Mouse (Mus musculus) large intestine, adult 2 months (tissue): ENCODE data around the gene Trim24. TPM values are rescaled to one million over a fixed set of nuclear protein-coding genes. Genes with fewer than 3 reads are reported as not detected.
"Not testable (repeated sequence)": the region's sequence is repeated elsewhere in the genome, so short reads cannot be mapped to it uniquely, and the experiment has no call there.

Source experiments
- DNase-seq: peaks from one replicate; pipeline ENCODE4 v3.0.0-alpha.2; 2012; ENCODE audit warnings: low read depth, low spot score
- WGBS: fragments of 180-500 bp; shearing (Covaris S2); methylation state at CpG from one replicate; pipeline ENCODE4 v1.1.7; 2018; 5-methylcytosine and 5-hydroxymethylcytosine counted together
- polyA plus RNA-seq: library from polyadenylated mRNA; depleted of rRNA; stranded (reverse); fragments of >200 nt; gene quantifications from 2 replicates; pipeline ENCODE4 v1.2.3, GENCODE M21; 2012; rRNA removed

Trim24 gene
- 5.1 and 9.2 TPM in 2 replicates for polyA plus RNA-seq

DNA sequence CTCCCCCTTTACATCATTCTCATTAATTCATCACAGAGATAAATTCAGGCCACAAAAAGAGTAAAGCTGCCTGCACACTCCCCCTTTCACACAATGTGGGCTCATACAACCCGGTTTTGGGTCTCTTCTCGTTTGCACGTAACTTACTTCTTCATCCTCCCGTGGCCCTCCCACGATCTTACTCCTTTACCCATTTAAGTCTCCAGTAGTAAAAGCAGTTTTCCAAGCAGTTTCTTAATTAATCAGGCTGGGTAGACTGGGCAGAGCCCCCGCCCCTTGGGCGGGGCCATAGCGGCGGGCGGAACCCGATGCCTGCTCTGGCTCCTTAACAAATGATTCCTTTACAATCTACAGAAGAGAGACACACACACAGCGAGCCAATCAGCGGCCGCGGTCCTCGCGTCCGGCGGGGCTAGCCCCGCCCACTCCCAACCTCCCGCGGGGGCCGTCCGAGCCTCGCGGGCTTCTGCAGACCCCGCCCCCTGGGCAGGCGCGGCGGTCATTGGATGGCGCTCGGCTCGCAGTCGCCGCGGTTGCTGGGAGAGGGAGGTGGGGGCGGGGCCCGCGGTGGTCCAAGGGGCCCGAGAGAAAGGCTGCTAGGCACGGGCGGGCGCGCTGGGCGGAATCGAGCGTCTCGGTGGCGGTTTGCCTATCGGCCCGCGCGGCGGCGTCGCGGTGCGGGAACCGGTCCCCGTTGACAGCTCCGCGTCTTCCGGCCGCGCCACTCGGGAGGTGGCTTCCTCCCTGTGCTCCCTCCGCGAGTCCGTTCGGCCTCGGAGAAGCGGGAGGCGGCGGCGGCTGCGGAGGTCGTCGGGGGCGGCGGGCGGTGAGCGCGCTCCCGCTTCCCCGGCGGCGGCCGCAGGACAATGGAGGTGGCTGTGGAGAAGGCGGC is at the start of gene Trim24:
TSS of gene Trim24 (plus strand) at position 567 of the 892 bp plus-strand sequence.
- WGBS = under 1% methylated on average over 81 of the region's 89 CpGs
- peak; percentile 89 for DNase-seq

DNA sequence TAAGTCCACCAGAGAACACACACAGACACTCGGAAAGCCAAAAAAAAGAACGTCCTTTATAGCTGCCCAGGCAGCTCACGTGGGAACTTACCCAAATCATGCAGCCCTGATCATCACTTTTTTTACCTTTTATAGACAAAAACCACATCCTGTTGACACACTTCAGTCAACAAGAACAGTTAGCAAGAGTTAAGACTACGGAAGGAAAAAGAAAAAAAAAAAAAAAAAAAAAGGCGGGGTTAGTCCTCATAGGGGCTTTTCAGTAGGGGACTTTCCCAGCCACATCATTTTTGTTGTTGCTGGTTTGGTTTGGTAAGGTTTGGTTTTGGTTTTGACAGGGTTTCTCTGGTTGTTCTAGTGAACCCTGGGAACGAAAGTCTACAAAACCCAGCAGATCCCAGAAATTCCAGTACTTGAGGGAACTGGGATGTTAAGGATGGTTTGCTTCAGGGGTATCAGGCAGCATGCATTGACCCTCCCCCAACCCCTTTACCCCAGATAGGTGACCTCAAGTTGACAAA is 49.0 kb upstream of the Trim24 start:
- no peak for DNase-seq

GRCm38 (mm10) chr6:37822390-37822789 is 48.2 kb upstream of the Trim24 start:
- DNase-seq = no peak
- WGBS = 86% methylated on average over 2 of the region's 2 CpGs

More for the DNA sequence above, 49.0 kb upstream of the Trim24 start:
- WGBS = 79% methylated on average over 6 of the region's 6 CpGs

GRCm38 (mm10) chr6:37823731-37824130 is 46.9 kb upstream of the Trim24 start:
- no peak for DNase-seq

DNA sequence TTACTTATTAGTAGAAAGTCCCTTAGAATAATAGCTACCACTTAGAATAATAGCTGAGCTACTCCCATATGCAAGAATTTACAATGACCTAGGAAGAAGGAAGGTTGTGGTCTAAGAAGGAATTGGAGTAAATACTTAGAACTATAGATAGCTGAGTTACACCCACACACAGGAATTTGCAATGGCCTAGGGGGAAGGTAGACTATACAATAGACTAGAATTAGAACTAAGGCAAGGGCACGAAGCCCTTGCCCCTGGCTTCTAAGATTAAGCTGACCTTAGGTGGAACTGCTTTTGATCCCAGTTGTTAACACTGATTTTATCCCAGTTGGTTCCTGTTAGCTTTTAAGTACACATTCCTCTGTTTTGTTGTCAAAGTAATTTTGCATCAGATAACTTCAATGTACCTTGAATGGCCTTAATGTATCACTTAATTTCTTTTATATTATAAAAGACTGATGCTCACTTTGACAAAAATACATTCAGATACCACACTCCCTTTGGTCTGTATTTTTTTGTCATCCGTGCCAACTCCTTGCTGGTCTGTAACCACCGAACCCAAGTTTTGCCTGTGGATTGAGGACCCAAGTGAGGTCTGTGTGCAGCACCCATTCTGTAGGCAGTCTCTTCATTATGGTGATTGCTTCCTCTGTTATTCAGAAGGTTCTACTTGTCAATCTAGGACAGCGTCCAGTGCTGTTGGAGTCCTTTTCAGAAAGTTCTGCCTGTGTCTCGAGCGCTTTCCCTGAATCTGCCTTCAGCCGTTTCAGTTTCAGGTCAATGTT is 45.1 kb upstream of the Trim24 start:
- 96% methylated on average over 7 of the region's 7 CpGs for WGBS
- not testable (repeated sequence) for DNase-seq

More at GRCm38 (mm10) chr6:37823731-37824130, 46.9 kb upstream of the Trim24 start:
- 83% methylated on average over 4 of the region's 4 CpGs for WGBS

DNA sequence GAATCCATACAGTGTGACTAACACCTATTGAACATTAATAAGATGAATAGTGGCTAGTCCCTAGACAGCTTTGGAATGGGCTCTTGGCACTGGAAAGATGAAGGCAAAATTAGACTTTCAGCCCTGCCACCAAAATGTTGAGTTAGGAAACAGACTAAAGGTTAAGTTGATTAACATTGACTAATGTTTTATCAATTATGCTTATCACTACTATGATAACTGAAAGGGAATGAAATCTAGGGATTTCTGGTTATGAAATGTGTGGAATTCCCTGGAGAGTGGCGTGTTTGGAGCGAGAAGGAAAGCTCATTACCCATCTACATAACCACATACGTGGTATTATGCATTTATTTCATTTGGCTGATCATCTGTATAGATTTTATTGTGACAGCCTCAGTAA is 41.7 kb upstream of the Trim24 start:
- 93% methylated on average over 3 of the region's 3 CpGs for WGBS
- no peak for DNase-seq

- DNase-seq = no peak
Measured at GRCm38 (mm10) chr6:37829631-37830030, 41.0 kb upstream of the Trim24 start.

GRCm38 (mm10) chr6:37833691-37834090 is 36.9 kb upstream of the Trim24 start:
- WGBS = 100% methylated on average over 1 of the region's 1 CpGs
- no peak for DNase-seq

- WGBS = 92% methylated on average over 2 of the region's 2 CpGs
- DNase-seq = not testable (repeated sequence)
Measured at GRCm38 (mm10) chr6:37836951-37837565, 33.6 kb upstream of the Trim24 start.

- no peak for DNase-seq
- WGBS = 78% methylated on average over 5 of the region's 5 CpGs
Measured at GRCm38 (mm10) chr6:37842779-37843605, 27.6 kb upstream of the Trim24 start.

- no peak for DNase-seq
- 95% methylated on average over 8 of the region's 8 CpGs for WGBS
Measured at GRCm38 (mm10) chr6:37843647-37844273, 26.9 kb upstream of the Trim24 start.

DNA sequence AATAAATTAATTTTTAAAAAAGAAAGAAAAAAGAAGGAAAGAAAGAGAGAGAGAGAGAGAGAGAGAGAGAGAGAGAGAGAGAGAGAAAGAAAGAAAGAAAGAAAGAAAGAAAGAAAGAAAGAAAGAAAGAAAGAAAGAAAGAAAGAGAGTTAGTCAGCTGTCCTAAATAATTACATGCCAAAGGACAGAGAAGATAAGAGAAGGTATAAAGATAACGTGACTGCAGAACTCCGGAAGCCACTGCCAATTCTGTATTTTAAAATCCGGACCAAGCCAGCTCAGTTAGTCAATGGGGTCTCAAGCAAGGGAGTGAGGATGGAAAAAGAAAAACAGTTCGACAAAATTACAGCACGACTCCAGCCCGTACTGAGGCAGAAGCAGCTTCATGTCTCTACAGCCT is 25.7 kb upstream of the Trim24 start:
- DNase-seq = not testable (repeated sequence)
- WGBS = 64% methylated on average over 6 of the region's 6 CpGs

GRCm38 (mm10) chr6:37847531-37847930 is 23.1 kb upstream of the Trim24 start:
- WGBS = 89% methylated on average over 4 of the region's 4 CpGs
- DNase-seq = not testable (repeated sequence)

GRCm38 (mm10) chr6:37851352-37851751 is 19.3 kb upstream of the Trim24 start:
- DNase-seq = no peak
- 89% methylated on average over 2 of the region's 2 CpGs for WGBS

DNA sequence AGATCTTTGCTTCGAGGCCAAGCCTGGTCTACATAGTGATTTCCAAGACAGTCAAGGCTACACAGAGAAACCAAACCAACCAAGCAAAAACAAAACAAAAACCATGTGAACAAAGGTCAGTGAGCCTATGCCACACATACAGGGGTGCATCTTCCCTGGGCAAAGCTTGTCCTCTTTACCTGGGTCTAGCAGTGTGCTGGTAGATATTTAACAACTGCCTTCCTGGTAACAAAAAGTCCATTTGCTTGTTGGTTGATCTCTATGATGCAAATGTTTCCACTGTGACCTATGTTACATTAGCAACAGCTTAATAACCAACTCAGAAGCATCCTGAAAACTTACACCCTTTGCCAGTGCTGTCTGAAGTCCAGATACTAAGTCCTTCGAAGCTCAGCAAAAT is 17.3 kb upstream of the Trim24 start:
- WGBS = 89% methylated on average over 2 of the region's 2 CpGs
- no peak for DNase-seq

DNA sequence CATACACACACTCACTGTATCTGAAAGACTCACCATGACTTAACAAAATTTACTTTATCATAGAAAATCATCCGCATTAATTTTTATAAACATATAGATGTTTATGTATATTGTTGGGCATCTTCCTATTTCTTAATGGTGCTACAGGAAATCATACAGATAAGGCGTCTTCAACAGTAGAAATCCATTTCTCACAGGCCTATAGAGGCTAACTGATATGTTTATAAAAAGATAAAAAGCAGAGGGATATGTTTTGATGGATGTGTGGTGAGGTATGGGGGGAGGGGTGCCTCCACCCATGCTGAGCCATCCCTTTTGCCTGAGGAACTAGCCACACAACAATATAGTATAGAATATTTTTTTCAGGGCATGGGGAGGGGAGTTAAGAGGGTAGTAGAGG is 15.2 kb upstream of the Trim24 start:
- no peak for DNase-seq
- WGBS = 96% methylated on average over 2 of the region's 2 CpGs

DNA sequence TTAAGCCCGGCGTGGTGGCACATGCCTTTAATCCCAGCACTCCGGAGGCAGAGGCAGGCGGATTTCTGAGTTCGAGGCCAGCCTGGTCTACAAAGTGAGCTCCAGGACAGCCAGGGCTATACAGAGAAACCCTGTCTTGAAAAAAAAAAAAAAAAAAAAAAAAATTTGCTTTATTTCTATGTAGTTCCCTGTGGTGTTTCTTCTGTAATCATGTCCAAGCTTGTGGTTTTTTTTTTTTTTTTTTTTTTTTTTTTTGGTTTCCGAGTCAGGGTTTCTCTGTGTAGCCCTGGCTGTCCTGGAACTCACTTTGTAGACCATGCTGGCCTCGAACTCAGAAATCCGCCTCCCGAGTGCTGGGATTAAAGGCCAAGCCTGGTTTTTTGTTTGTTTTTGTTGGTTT is 14.3 kb upstream of the Trim24 start:
- DNase-seq = not testable (repeated sequence)
- 91% methylated on average over 9 of the region's 9 CpGs for WGBS

DNA sequence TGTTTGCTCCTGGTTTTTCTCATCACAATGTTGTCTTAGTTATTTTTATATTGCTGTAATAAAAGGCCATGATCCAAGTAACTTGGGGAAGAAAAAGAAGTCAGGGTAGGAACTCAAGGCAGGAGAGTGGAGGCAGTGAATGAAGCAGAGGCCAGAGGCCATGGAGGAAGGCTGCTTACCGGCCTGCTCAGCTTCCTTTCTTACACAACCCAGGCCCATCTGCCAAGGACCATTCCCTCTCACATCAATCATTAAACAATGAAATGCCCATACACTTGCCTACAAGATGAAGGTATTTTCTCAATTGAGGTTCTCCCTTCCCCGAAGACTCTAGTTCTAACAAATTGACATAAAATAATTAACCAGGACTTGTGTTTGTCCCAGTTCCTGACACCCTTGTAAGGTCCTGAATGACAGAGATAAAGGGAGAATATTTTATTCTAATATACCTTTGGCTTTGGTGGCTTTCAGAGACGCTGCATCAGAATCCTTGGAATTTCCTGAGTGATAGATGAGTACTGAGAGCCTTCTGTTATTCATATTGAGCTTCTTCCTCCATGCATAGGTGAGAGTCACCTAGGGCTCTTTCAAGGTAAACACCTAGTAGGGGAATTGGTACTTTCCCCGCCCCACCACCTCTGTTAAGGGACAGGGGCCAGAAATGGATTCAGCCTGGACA is 13.3 kb upstream of the Trim24 start:
- WGBS = 40% methylated on average over 4 of the region's 4 CpGs
- no peak for DNase-seq
